Mouse (Mus musculus): ENCODE results near the gene Il18rap. TPM values are rescaled to one million over a fixed set of nuclear protein-coding genes. Genes with fewer than 3 reads are reported as not detected.
"Not testable (repeated sequence)": the region's sequence is repeated elsewhere in the genome, so short reads cannot be mapped to it uniquely, and the experiment has no call there.

Gene Il18rap
- polyA plus RNA-seq, 1 experiment from 2014 or later = 0.15 TPM

GRCm38 (mm10) chr1:40590931-40591330 lies 75.8 kb downstream of the Il18rap start:
- ATAC-seq (ENCODE audit: low FRiP score, low TSS enrichment) (0 out of 2 replicates have a peak, but pooled peaks have one; percentile 14), DNase-seq (ENCODE audit: low spot score) (no peak)
- TF ChIP-seq CTCF (IDR thresholded peaks at IDR 0.05; ENCODE audit: low read depth) (no peak), EP300 (optimal IDR thresholded peaks at IDR 0.05) (no peak)
- Histone ChIP-seq H3K27me3 (ENCODE audit: control insufficient read depth, insufficient read depth, low read length) (no peaks in the 10 kb centered on the region), H3K27ac (replicated peaks) (no peak overlapping the region), H3K9ac (ENCODE audit: low read length) (no peak overlapping the region), H3K9me3 (ENCODE audit: control insufficient read depth, low read length) (no peaks in the 10 kb centered on the region), H3K36me3 (ENCODE audit: control insufficient read depth, insufficient read depth, low read length) (no peaks in the 10 kb centered on the region), H3K4me1 (replicated peaks; ENCODE audit: control insufficient read depth, insufficient read depth) (no peaks in the 10 kb centered on the region), H3K4me3 (ENCODE audit: low read depth, low read length) (no peak overlapping the region), H3K4me2 (replicated peaks; ENCODE audit: low read depth) (no peak overlapping the region)
- WGBS = 81% methylated on average over 4 of the region's 4 CpGs

- no peak overlapping the region for H3K4me2 ChIP-seq (replicated peaks; ENCODE audit: low read depth)
- ATAC-seq (ENCODE audit: low FRiP score, low TSS enrichment) = no peak
- no peak overlapping the region for H3K4me3 ChIP-seq (ENCODE audit: low read depth, low read length)
- TF ChIP-seq EP300 (optimal IDR thresholded peaks at IDR 0.05) (no peak), CTCF (IDR thresholded peaks at IDR 0.05; ENCODE audit: low read depth) (no peak)
- no peak for DNase-seq (ENCODE audit: low spot score)
- no peaks in the 10 kb centered on the region for H3K4me1 ChIP-seq (replicated peaks; ENCODE audit: control insufficient read depth, insufficient read depth)
- H3K36me3 ChIP-seq (ENCODE audit: control insufficient read depth, insufficient read depth, low read length) = no peaks in the 10 kb centered on the region
- no peak overlapping the region for H3K27ac ChIP-seq (replicated peaks)
- H3K27me3 ChIP-seq (ENCODE audit: control insufficient read depth, insufficient read depth, low read length) = no peaks in the 10 kb centered on the region
- no peaks in the 10 kb centered on the region for H3K9me3 ChIP-seq (ENCODE audit: control insufficient read depth, low read length)
- H3K9ac ChIP-seq (ENCODE audit: low read length) = no peak overlapping the region
- 47% methylated on average over 5 of the region's 5 CpGs for WGBS
Observed at GRCm38 (mm10) chr1:40597822-40598221, 82.7 kb downstream of the Il18rap start.

- not testable (repeated sequence) for H3K9ac ChIP-seq (ENCODE audit: low read length); H3K27me3 ChIP-seq (ENCODE audit: control insufficient read depth, insufficient read depth, low read length); H3K27ac ChIP-seq (replicated peaks); H3K36me3 ChIP-seq (ENCODE audit: control insufficient read depth, insufficient read depth, low read length); H3K4me1 ChIP-seq (replicated peaks; ENCODE audit: control insufficient read depth, insufficient read depth); H3K4me2 ChIP-seq (replicated peaks; ENCODE audit: low read depth); H3K9me3 ChIP-seq (ENCODE audit: control insufficient read depth, low read length); H3K4me3 ChIP-seq (ENCODE audit: low read depth, low read length); ATAC-seq (ENCODE audit: low FRiP score, low TSS enrichment); DNase-seq (ENCODE audit: low spot score)
- 81% methylated on average over 9 of the region's 9 CpGs for WGBS
Observed at GRCm38 (mm10) chr1:40599661-40600060, 84.5 kb downstream of the Il18rap start.

- no peaks in the 10 kb centered on the region for H3K36me3 ChIP-seq (ENCODE audit: control insufficient read depth, insufficient read depth, low read length)
- H3K27me3 ChIP-seq (ENCODE audit: control insufficient read depth, insufficient read depth, low read length) = no peaks in the 10 kb centered on the region
- DNase-seq (ENCODE audit: low spot score) (no peak), ATAC-seq (ENCODE audit: low FRiP score, low TSS enrichment) (no peak)
- H3K27ac ChIP-seq (replicated peaks) = no peak overlapping the region
- H3K4me1 ChIP-seq (replicated peaks; ENCODE audit: control insufficient read depth, insufficient read depth) = no peaks in the 10 kb centered on the region
- no peak overlapping the region for H3K4me2 ChIP-seq (replicated peaks; ENCODE audit: low read depth)
- WGBS = 73% methylated on average over 25 of the region's 25 CpGs
- H3K9ac ChIP-seq (ENCODE audit: low read length) = no peak overlapping the region
- H3K9me3 ChIP-seq (ENCODE audit: control insufficient read depth, low read length) = no peaks in the 10 kb centered on the region
- TF ChIP-seq CTCF (IDR thresholded peaks at IDR 0.05; ENCODE audit: low read depth) = no peak
- no peak for TF ChIP-seq EP300 (optimal IDR thresholded peaks at IDR 0.05)
- H3K4me3 ChIP-seq (ENCODE audit: low read depth, low read length) = no peak overlapping the region
Observed at GRCm38 (mm10) chr1:40600394-40601327, 85.5 kb downstream of the Il18rap start.

Other genes with a start within 250 kb of the Il18rap start
- gene Il1rl2, start 190.8 kb upstream of the Il18rap start, polyA plus RNA-seq (2015; fragmentation: Nextera tagmentation; extraction: Ambion mirVana) = 6.1 and 6.8 TPM in 2 replicates
- gene Il1rl1, start 85.8 kb upstream of the Il18rap start, polyA plus RNA-seq (2015; fragmentation: Nextera tagmentation; extraction: Ambion mirVana) = 0.42 and 0.55 TPM in 2 replicates
- gene Il18r1, start 49.8 kb upstream of the Il18rap start, polyA plus RNA-seq (2015; fragmentation: Nextera tagmentation; extraction: Ambion mirVana) = 3.1 and 3.4 TPM in 2 replicates
- 27.4 and 31.4 TPM in 2 replicates for gene Slc9a4, start 64.7 kb downstream of the Il18rap start, polyA plus RNA-seq (2015; fragmentation: Nextera tagmentation; extraction: Ambion mirVana)
- 13.9 and 14.2 TPM in 2 replicates for gene Slc9a2, start 165.2 kb downstream of the Il18rap start, polyA plus RNA-seq (2015; fragmentation: Nextera tagmentation; extraction: Ambion mirVana)

Data from stomach, postnatal 0 days (tissue).